Mouse (Mus musculus): ENCODE measurements around the gene Klhl26.
A peak's percentile ranks its signal among the peaks of the same experiment; 100 is the strongest.
"Not testable (repeated sequence)": the region's sequence is repeated elsewhere in the genome, so short reads cannot be mapped to it uniquely, and the experiment has no call there.

Klhl26 gene

GRCm38 (mm10) chr8:70476333-70477268 lies at the start of gene Klhl26:
Gene Klhl26 (minus strand): TSS chr8:70476968.
- peak; percentile 96 to 99 for DNase-seq (ENCODE audit: low spot score in 2 of 2)

GRCm38 (mm10) chr8:70522592-70523403 lies 46.0 kb upstream of the Klhl26 start:
- peak; percentile 92 to 96 for DNase-seq (ENCODE audit: low spot score in 2 of 2)

- no peak for DNase-seq (ENCODE audit: low spot score in 2 of 2)
These were observed 42.8 kb upstream of the Klhl26 start for GRCm38 (mm10) chr8:70519606-70520005.

GRCm38 (mm10) chr8:70519043-70519442 lies 42.3 kb upstream of the Klhl26 start:
- DNase-seq (ENCODE audit: low spot score in 2 of 2), result no peak

- no peak for DNase-seq (ENCODE audit: low spot score in 2 of 2)
These were observed 41.3 kb upstream of the Klhl26 start for GRCm38 (mm10) chr8:70517940-70518643.

GRCm38 (mm10) chr8:70513441-70513840 lies 36.7 kb upstream of the Klhl26 start:
- no peak for DNase-seq (ENCODE audit: low spot score in 2 of 2)

- no peak for DNase-seq (ENCODE audit: low spot score in 2 of 2)
These were observed 35.6 kb upstream of the Klhl26 start for GRCm38 (mm10) chr8:70512253-70512903.

GRCm38 (mm10) chr8:70511770-70512169 lies 35.0 kb upstream of the Klhl26 start:
- DNase-seq (ENCODE audit: low spot score in 2 of 2), result no peak

GRCm38 (mm10) chr8:70511174-70511573 lies 34.4 kb upstream of the Klhl26 start:
- DNase-seq (ENCODE audit: low spot score in 2 of 2), result not testable (repeated sequence)

GRCm38 (mm10) chr8:70510228-70510915 lies 33.6 kb upstream of the Klhl26 start, which contains the start of gene Uba52:
Gene Uba52 (minus strand): TSS chr8:70510801.
- peak; percentile 95 to 97 for DNase-seq (ENCODE audit: low spot score in 2 of 2)

- DNase-seq (ENCODE audit: low spot score in 2 of 2), result no peak
These were observed 32.6 kb upstream of the Klhl26 start for GRCm38 (mm10) chr8:70509281-70509952.

GRCm38 (mm10) chr8:70507027-70507393 lies 30.2 kb upstream of the Klhl26 start:
- DNase-seq (ENCODE audit: low spot score in 2 of 2), result no peak

- peak; percentile 97 for DNase-seq (ENCODE audit: low spot score in 2 of 2)
These were observed 29.7 kb upstream of the Klhl26 start, which contains the start of gene Rex1bd for GRCm38 (mm10) chr8:70506328-70507026. Gene Rex1bd (minus strand): TSS chr8:70506752.

- peak in 1 of 2 experiments; percentile 37 for DNase-seq (ENCODE audit: low spot score in 2 of 2)
These were observed 29.0 kb upstream of the Klhl26 start for GRCm38 (mm10) chr8:70505698-70506327.

- DNase-seq (ENCODE audit: low spot score in 2 of 2), result peak; percentile 86 to 91
These were observed 28.1 kb upstream of the Klhl26 start for GRCm38 (mm10) chr8:70504851-70505250.

GRCm38 (mm10) chr8:70504291-70504716 lies 27.5 kb upstream of the Klhl26 start:
- DNase-seq (ENCODE audit: low spot score in 2 of 2), result peak in 1 of 2 experiments; percentile 39

- DNase-seq (ENCODE audit: low spot score in 2 of 2), result peak; percentile 72 to 78
These were observed 26.4 kb upstream of the Klhl26 start for GRCm38 (mm10) chr8:70503062-70503750.

- DNase-seq (ENCODE audit: low spot score in 2 of 2), result no peak
These were observed 25.8 kb upstream of the Klhl26 start for GRCm38 (mm10) chr8:70502540-70502939.

All from spleen, postnatal 10 days (tissue).